Comparison of ENCODE assay signal across 7 mouse cellular contexts in the genomic region with DNA sequence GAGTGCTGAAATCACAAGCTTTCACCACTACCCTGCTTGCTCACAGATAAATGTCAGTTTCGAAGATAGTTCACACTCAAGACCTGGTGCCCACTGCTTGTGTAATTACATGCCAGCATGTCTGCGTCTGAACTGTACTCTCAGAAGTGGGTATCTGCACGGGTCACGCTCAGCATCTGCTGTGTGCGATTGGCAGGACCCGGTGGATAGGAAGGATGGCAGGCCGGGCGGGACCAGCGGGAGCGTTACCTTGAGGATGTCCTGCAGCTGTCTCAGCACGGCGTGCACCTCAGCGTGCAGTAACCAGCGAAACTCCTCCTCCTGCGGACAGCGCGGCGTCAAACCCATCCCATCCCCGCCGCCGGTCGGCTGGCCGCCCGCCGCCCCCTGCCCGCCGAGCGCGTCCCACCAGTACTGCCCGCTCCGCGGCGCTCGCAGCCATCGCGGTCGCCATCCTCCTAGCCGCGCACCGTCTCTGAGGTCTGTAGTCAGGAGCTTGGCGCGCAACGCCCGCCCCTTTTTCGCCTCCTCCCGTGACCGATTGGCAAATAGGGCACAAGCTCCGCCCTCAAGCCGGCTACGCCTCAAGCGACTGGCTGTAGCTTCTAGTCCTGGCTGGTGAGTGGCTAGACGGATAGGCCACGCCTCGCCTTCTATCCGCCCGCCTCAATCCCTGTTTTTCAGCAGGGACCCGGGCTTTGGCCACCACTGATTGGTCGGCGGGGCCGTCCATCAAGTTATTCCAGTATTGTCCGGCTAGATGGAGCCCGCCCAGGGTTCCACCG. TPM values are rescaled to one million over a fixed set of nuclear protein-coding genes. Genes with fewer than 3 reads are reported as not detected.
A peak's percentile ranks its signal among the peaks of the same experiment; 100 is the strongest.
DNase-seq lines count a peak whose midpoint lies in the region; ATAC-seq lines count a peak whose summit lies in the region.

A gene (minus strand): TSS at position 500 of the 785 bp plus-strand sequence.

- DNase-seq in adrenal gland, adult 8-10 months = peak; percentile 99
- peak; percentile 99 for DNase-seq in embryo, embryonic 9.5 days (ENCODE audit: extremely low spot score)
- DNase-seq in gastrocnemius, postnatal 4 days (ENCODE audit: low spot score in 2 of 2) = peak; percentile 89 to 96
- peak; percentile 97 to 98 for DNase-seq in left cerebral cortex, postnatal 36 days (ENCODE audit: low spot score in 2 of 2)
- DNase-seq in midbrain, embryonic 11.5 days (ENCODE audit: low spot score, missing footprints) = peak; percentile 100
- DNase-seq in skeletal muscle tissue, adult 2 months (ENCODE audit: low read depth, low spot score) = peak; percentile 99

- peak within 1 kb of the TSS; percentile 76 for H3K9ac ChIP-seq in intestine, embryonic 16.5 days (ENCODE audit: low read depth, low read length)
- H3K9ac ChIP-seq in midbrain, embryonic 11.5 days (ENCODE audit: low read length) = peak within 1 kb of the TSS; percentile 74

- WGBS in intestine, embryonic 16.5 days = under 1% methylated on average over 62 of the region's 63 CpGs
- under 1% methylated on average over 63 of the region's 63 CpGs for WGBS in midbrain, embryonic 11.5 days

- H3K4me2 ChIP-seq in intestine, embryonic 16.5 days (ENCODE audit: low read depth, low read length) = peak within 1 kb of the TSS; percentile 86
- peak within 1 kb of the TSS; percentile 91 for H3K4me2 ChIP-seq in midbrain, embryonic 11.5 days

- peak within 1 kb of the TSS; percentile 78 for H3K4me3 ChIP-seq in intestine, embryonic 16.5 days (ENCODE audit: low read length)
- H3K4me3 ChIP-seq in midbrain, embryonic 11.5 days (ENCODE audit: low read depth, low read length) = peak within 1 kb of the TSS; percentile 68

- peaks cover 16% of the 10 kb centered on the region for H3K4me1 ChIP-seq in intestine, embryonic 16.5 days (ENCODE audit: control insufficient read depth, insufficient read depth, low read length)
- peaks cover 9% of the 10 kb centered on the region for H3K4me1 ChIP-seq in midbrain, embryonic 11.5 days (ENCODE audit: control insufficient read depth, insufficient read depth, low read length)

- intact Hi-C loops in left cerebral cortex, postnatal 36 days (cut with DNase I) = loop anchor here (2.0 to 5.0 kb wide), 2 partner anchors 36 to 48 kb away; a partner anchor contains a TSS

- no peaks in the 10 kb centered on the region for H3K9me3 ChIP-seq in intestine, embryonic 16.5 days (ENCODE audit: control insufficient read depth, low read length)
- H3K9me3 ChIP-seq in midbrain, embryonic 11.5 days (ENCODE audit: control insufficient read depth, low read length) = no peaks in the 10 kb centered on the region

- peak; percentile 98 for ATAC-seq in intestine, embryonic 16.5 days
- peak; percentile 99 for ATAC-seq in midbrain, embryonic 11.5 days (ENCODE audit: low FRiP score)

- H3K27me3 ChIP-seq in intestine, embryonic 16.5 days (replicated peaks; ENCODE audit: control insufficient read depth, insufficient read depth, low read length) = no peaks in the 10 kb centered on the region
- H3K27me3 ChIP-seq in midbrain, embryonic 11.5 days (ENCODE audit: control insufficient read depth, insufficient read depth, low read length) = no peaks in the 10 kb centered on the region

- peak within 1 kb of the TSS; percentile 63 for H3K27ac ChIP-seq in intestine, embryonic 16.5 days (ENCODE audit: low read length)
- peak within 1 kb of the TSS; percentile 51; the same call in 1 of the 2 replicates for H3K27ac ChIP-seq in midbrain, embryonic 11.5 days (ENCODE audit: low read depth, low read length)

- H3K36me3 ChIP-seq in intestine, embryonic 16.5 days (ENCODE audit: control insufficient read depth, insufficient read depth, low read length) = peaks cover 16% of the 10 kb centered on the region
- H3K36me3 ChIP-seq in midbrain, embryonic 11.5 days (ENCODE audit: control insufficient read depth, insufficient read depth, low read length) = peaks cover 16% of the 10 kb centered on the region

RNA-seq across cellular contexts. Expression of the gene that starts here (rescaled TPM):
- total RNA-seq in adrenal gland, adult 8-10 months (2022) = 10 to 100 TPM; 24.3 to 50.0 (median 36.7) TPM
- 10 to 100 TPM; 15.8 to 19.1 TPM for total RNA-seq in gastrocnemius, postnatal 4 days (2021)
- 51.6 TPM in 2 replicates for polyA plus RNA-seq in intestine, embryonic 16.5 days (2015; fragmentation: Nextera tagmentation; extraction: Ambion mirVana)
- total RNA-seq in left cerebral cortex, postnatal 36 days (2021) = 100 to 1,000 TPM; 195 to 236 TPM
- polyA plus RNA-seq in midbrain, embryonic 11.5 days (2014; fragmentation: Nextera tagmentation; extraction: Ambion mirVana) = 67.4 and 69.3 TPM in 2 replicates

Comparison
In these comparisons a context has a peak if more than half of its experiments do, and no peak if none do; other contexts are left out.
1. Peak in every context shown above with its lines: DNase-seq, ATAC-seq, H3K4me3 ChIP-seq and H3K27ac ChIP-seq.